Mouse (Mus musculus): ENCODE results near the gene Cat. TPM values are rescaled to one million over a fixed set of nuclear protein-coding genes. Genes with fewer than 3 reads are reported as not detected.

Gene Cat
- 522 and 607 TPM in 2 replicates for polyA plus RNA-seq (2012; rRNA removed)

DNA sequence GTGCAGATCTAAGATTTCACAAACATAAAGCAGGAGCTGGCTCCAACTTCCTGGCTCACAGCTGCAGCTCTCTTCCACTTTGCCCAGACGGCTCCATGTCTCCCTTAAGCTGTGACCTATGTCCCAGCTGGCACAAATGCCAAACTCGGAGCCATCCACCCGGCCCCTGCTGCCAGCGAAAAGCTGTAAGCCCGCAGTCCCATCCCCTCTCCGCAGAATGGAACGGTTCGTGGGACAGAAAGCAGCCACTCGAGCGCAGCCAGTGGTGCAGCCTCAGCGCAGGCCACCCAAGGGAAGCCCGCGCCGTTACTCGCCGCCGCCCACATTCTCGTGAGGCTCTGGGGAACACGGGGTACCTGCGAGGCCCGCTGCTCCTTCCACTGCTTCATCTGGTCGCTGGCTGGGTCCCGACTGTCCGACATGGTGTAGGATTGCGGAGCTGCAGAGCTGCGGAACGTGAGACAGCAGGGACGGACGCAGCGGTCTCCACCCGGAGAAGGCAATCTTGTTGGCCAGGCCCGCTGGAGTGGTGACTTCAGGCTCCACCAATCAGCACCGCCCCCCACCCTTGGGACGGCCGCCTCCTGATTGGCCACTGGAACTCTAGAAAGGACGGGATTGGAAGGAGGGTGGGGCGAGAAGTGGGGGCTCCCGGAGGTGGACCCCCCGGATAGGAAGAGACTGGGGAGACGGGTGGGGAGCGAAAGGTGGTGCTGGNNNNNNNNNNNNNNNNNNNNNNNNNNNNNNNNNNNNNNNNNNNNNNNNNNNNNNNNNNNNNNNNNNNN is at the start of gene Cat:
Gene Cat, minus strand, starts transcription at position 544 of the 785 bp plus-strand sequence.
- Histone ChIP-seq H3K27me3 (replicated peaks; ENCODE audit: control insufficient read depth, insufficient read depth, low read length) (no peaks in the 10 kb centered on the region), H3K4me3 (ENCODE audit: insufficient read depth, low read depth, low read length) (peak within 1 kb of the TSS; percentile 85), H3K27ac (ENCODE audit: insufficient read depth, low read depth, low read length) (peak within 1 kb of the TSS; percentile 98), H3K4me1 (ENCODE audit: control insufficient read depth, insufficient read depth, low read length) (peaks cover 6% of the 10 kb centered on the region; the same call in 1 of the 2 replicates), H3K36me3 (ENCODE audit: control insufficient read depth, insufficient read depth, low read length) (no peaks in the 10 kb centered on the region)
- WGBS = under 1% methylated on average over 41 of the region's 41 CpGs
- TF ChIP-seq CTCF (conservative IDR thresholded peaks at IDR 0.05; ENCODE audit: insufficient read depth, insufficient read length, low read depth, low read length) = no peak
- TF ChIP-seq POLR2A (IDR thresholded peaks at IDR 0.05; ENCODE audit: low read depth, low read length) = peak; percentile 96
- DNase-seq = peak; percentile 99

GRCm38 (mm10) chr2:103525596-103525995 is 40.6 kb upstream of the Cat start:
- H3K27me3 ChIP-seq (replicated peaks; ENCODE audit: control insufficient read depth, insufficient read depth, low read length) = no peaks in the 10 kb centered on the region
- no peaks in the 10 kb centered on the region for H3K36me3 ChIP-seq (ENCODE audit: control insufficient read depth, insufficient read depth, low read length)
- no peaks in the 10 kb centered on the region for H3K4me1 ChIP-seq (ENCODE audit: control insufficient read depth, insufficient read depth, low read length)
- TF ChIP-seq CTCF (conservative IDR thresholded peaks at IDR 0.05; ENCODE audit: insufficient read depth, insufficient read length, low read depth, low read length) (no peak), POLR2A (IDR thresholded peaks at IDR 0.05; ENCODE audit: low read depth, low read length) (no peak)
- no peak for DNase-seq
- 87% methylated on average over 1 of the region's 1 CpGs for WGBS
- H3K4me3 ChIP-seq (ENCODE audit: insufficient read depth, low read depth, low read length) = no peak overlapping the region
- no peak overlapping the region for H3K27ac ChIP-seq (ENCODE audit: insufficient read depth, low read depth, low read length)

- Histone ChIP-seq H3K4me1 (ENCODE audit: control insufficient read depth, insufficient read depth, low read length) (no peaks in the 10 kb centered on the region), H3K27me3 (replicated peaks; ENCODE audit: control insufficient read depth, insufficient read depth, low read length) (no peaks in the 10 kb centered on the region), H3K27ac (ENCODE audit: insufficient read depth, low read depth, low read length) (no peak overlapping the region), H3K36me3 (ENCODE audit: control insufficient read depth, insufficient read depth, low read length) (no peaks in the 10 kb centered on the region), H3K4me3 (ENCODE audit: insufficient read depth, low read depth, low read length) (no peak overlapping the region)
- WGBS = 51% methylated on average over 1 of the region's 1 CpGs
- TF ChIP-seq CTCF (conservative IDR thresholded peaks at IDR 0.05; ENCODE audit: insufficient read depth, insufficient read length, low read depth, low read length) (no peak), POLR2A (IDR thresholded peaks at IDR 0.05; ENCODE audit: low read depth, low read length) (no peak)
- no peak for DNase-seq
Observed at GRCm38 (mm10) chr2:103516472-103516871, 31.5 kb upstream of the Cat start.

- H3K4me3 ChIP-seq (ENCODE audit: insufficient read depth, low read depth, low read length) = no peak overlapping the region
- H3K27me3 ChIP-seq (replicated peaks; ENCODE audit: control insufficient read depth, insufficient read depth, low read length) = no peaks in the 10 kb centered on the region
- no peak for DNase-seq
- 90% methylated on average over 6 of the region's 6 CpGs for WGBS
- H3K4me1 ChIP-seq (ENCODE audit: control insufficient read depth, insufficient read depth, low read length) = no peaks in the 10 kb centered on the region
- no peak overlapping the region for H3K27ac ChIP-seq (ENCODE audit: insufficient read depth, low read depth, low read length)
- TF ChIP-seq POLR2A (IDR thresholded peaks at IDR 0.05; ENCODE audit: low read depth, low read length) (no peak), CTCF (conservative IDR thresholded peaks at IDR 0.05; ENCODE audit: insufficient read depth, insufficient read length, low read depth, low read length) (no peak)
- H3K36me3 ChIP-seq (ENCODE audit: control insufficient read depth, insufficient read depth, low read length) = no peaks in the 10 kb centered on the region
Observed at GRCm38 (mm10) chr2:103515513-103516180, 30.7 kb upstream of the Cat start.

DNA sequence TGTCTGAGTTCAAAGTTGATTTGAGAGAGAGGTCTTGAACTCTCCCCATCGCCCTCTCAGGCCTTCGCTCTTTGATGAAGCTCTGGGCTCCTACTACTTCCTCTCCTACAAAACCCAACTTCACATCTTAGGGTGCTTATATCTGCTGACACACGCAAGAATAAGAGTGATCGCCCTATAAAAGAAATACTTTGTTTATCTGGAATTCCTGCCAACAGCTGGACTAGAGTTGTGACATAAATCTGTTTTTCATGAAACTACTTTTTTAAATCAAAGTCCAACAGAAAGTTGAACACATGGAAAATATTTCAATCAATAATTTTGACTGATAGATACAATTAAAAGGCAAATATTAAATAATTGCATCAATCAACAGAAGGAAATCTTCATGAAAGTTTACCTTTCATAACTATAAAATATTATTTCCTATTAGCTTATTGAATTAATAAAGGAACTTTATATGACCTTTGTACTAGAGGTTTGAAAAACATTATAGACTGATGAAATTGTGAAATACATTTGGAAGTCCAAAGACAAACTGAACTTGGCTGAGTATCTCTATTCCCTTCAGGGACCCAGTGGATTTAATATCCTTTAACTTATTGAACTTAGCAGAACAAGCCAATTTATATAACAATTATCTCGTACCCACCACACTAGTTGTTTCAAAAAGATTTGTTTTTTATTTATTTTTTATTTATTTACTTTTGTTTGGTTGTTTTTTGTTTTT is 27.3 kb upstream of the Cat start:
- Histone ChIP-seq H3K27me3 (replicated peaks; ENCODE audit: control insufficient read depth, insufficient read depth, low read length) (no peaks in the 10 kb centered on the region), H3K4me1 (ENCODE audit: control insufficient read depth, insufficient read depth, low read length) (no peaks in the 10 kb centered on the region), H3K36me3 (ENCODE audit: control insufficient read depth, insufficient read depth, low read length) (no peaks in the 10 kb centered on the region), H3K27ac (ENCODE audit: insufficient read depth, low read depth, low read length) (no peak overlapping the region), H3K4me3 (ENCODE audit: insufficient read depth, low read depth, low read length) (no peak overlapping the region)
- TF ChIP-seq CTCF (conservative IDR thresholded peaks at IDR 0.05; ENCODE audit: insufficient read depth, insufficient read length, low read depth, low read length) = no peak
- no peak for TF ChIP-seq POLR2A (IDR thresholded peaks at IDR 0.05; ENCODE audit: low read depth, low read length)
- WGBS = 74% methylated on average over 5 of the region's 5 CpGs
- DNase-seq = no peak

DNA sequence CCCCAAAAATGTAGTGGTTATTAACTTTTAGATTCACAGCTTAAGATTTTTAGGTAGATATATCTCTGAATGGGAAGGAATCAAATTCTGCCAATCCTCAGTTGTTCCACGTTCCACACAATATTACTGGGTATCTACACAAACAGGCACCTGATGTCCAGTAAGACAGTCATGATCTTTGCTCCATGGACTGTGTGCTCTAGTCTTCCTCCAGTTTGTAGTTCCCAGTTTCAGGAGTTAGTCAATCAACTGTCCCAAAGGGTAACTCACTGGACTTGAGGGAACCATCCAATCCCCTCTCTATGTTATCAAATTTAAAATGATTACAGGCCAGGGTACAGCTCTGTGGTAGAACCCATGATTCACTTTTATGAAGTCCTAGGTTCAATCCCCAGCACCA is 26.7 kb upstream of the Cat start:
- H3K4me1 ChIP-seq (ENCODE audit: control insufficient read depth, insufficient read depth, low read length) = no peaks in the 10 kb centered on the region
- no peaks in the 10 kb centered on the region for H3K27me3 ChIP-seq (replicated peaks; ENCODE audit: control insufficient read depth, insufficient read depth, low read length)
- no peak for DNase-seq
- H3K4me3 ChIP-seq (ENCODE audit: insufficient read depth, low read depth, low read length) = no peak overlapping the region
- no peak for TF ChIP-seq POLR2A (IDR thresholded peaks at IDR 0.05; ENCODE audit: low read depth, low read length)
- no peak for TF ChIP-seq CTCF (conservative IDR thresholded peaks at IDR 0.05; ENCODE audit: insufficient read depth, insufficient read length, low read depth, low read length)
- H3K27ac ChIP-seq (ENCODE audit: insufficient read depth, low read depth, low read length) = no peak overlapping the region
- no peaks in the 10 kb centered on the region for H3K36me3 ChIP-seq (ENCODE audit: control insufficient read depth, insufficient read depth, low read length)
- 78% methylated on average over 1 of the region's 1 CpGs for whole genome bisulfite sequencing

DNA sequence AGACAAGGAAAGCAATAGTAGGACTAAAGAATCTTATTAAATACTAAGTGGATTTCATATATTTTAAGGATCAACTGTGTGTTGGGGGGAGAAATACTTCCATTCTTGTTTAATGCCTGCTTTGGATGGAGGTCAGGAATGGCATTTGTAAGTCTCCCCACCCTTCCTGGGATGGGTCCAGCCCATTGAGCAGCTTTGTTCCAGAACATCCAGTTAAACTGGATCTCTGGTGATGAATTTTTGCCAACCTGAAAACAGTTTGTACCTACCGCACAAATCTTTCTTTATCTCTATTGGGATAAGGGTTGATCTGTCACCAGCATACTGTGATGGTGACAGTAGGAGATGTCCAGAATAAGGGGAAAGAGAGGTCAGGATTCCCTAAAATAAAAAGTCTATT is 26.1 kb upstream of the Cat start:
- Histone ChIP-seq H3K27me3 (replicated peaks; ENCODE audit: control insufficient read depth, insufficient read depth, low read length) (no peaks in the 10 kb centered on the region), H3K36me3 (ENCODE audit: control insufficient read depth, insufficient read depth, low read length) (no peaks in the 10 kb centered on the region), H3K4me3 (ENCODE audit: insufficient read depth, low read depth, low read length) (no peak overlapping the region), H3K4me1 (ENCODE audit: control insufficient read depth, insufficient read depth, low read length) (no peaks in the 10 kb centered on the region), H3K27ac (ENCODE audit: insufficient read depth, low read depth, low read length) (no peak overlapping the region)
- 87% methylated on average over 1 of the region's 1 CpGs for WGBS
- no peak for DNase-seq
- TF ChIP-seq POLR2A (IDR thresholded peaks at IDR 0.05; ENCODE audit: low read depth, low read length) = no peak
- no peak for TF ChIP-seq CTCF (conservative IDR thresholded peaks at IDR 0.05; ENCODE audit: insufficient read depth, insufficient read length, low read depth, low read length)
